Mouse (Mus musculus): ENCODE results near the gene Zan.
"Not testable (repeated sequence)": the region's sequence is repeated elsewhere in the genome, so short reads cannot be mapped to it uniquely, and the experiment has no call there.

Zan gene

GRCm38 (mm10) chr5:137501709-137502666 is 25.1 kb upstream of the Zan start, which contains the start of gene Pop7:
Gene Pop7, minus strand, starts transcription at chr5:137502518.
- peak; percentile 100 for DNase-seq (ENCODE audit: low spot score)

GRCm38 (mm10) chr5:137500186-137500585 is 23.3 kb upstream of the Zan start:
- no peak for DNase-seq (ENCODE audit: low spot score)

- DNase-seq (ENCODE audit: low spot score): no peak
These were observed 17.0 kb upstream of the Zan start for GRCm38 (mm10) chr5:137493831-137494230.

- peak; percentile 65 for DNase-seq (ENCODE audit: low spot score)
These were observed 14.7 kb upstream of the Zan start for GRCm38 (mm10) chr5:137491559-137491958.

GRCm38 (mm10) chr5:137487616-137488015 is 10.8 kb upstream of the Zan start:
- DNase-seq (ENCODE audit: low spot score): no peak

GRCm38 (mm10) chr5:137485851-137486155 is 8.9 kb upstream of the Zan start:
- DNase-seq (ENCODE audit: low spot score): no peak

GRCm38 (mm10) chr5:137485071-137485850 is 8.4 kb upstream of the Zan start:
- no peak for DNase-seq (ENCODE audit: low spot score)

GRCm38 (mm10) chr5:137481897-137482296 is 5.0 kb upstream of the Zan start:
- DNase-seq (ENCODE audit: low spot score): peak; percentile 75

- DNase-seq (ENCODE audit: low spot score): peak; percentile 89
These were observed 4.3 kb upstream of the Zan start for GRCm38 (mm10) chr5:137481138-137481537.

- no peak for DNase-seq (ENCODE audit: low spot score)
These were observed 2.5 kb downstream of the Zan start for GRCm38 (mm10) chr5:137474351-137474750.

- no peak for DNase-seq (ENCODE audit: low spot score)
These were observed 4.5 kb downstream of the Zan start for GRCm38 (mm10) chr5:137472252-137472904.

- no peak for DNase-seq (ENCODE audit: low spot score)
These were observed 9.9 kb downstream of the Zan start for GRCm38 (mm10) chr5:137466946-137467345.

- no peak for DNase-seq (ENCODE audit: low spot score)
These were observed 11.8 kb downstream of the Zan start for GRCm38 (mm10) chr5:137465049-137465448.

- DNase-seq (ENCODE audit: low spot score): no peak
These were observed 20.8 kb downstream of the Zan start for GRCm38 (mm10) chr5:137455866-137456591.

GRCm38 (mm10) chr5:137455206-137455605 is 21.7 kb downstream of the Zan start:
- DNase-seq (ENCODE audit: low spot score): no peak

GRCm38 (mm10) chr5:137445536-137445935 is 31.3 kb downstream of the Zan start:
- DNase-seq (ENCODE audit: low spot score): no peak

GRCm38 (mm10) chr5:137440216-137440855 is 36.5 kb downstream of the Zan start:
- no peak for DNase-seq (ENCODE audit: low spot score)

GRCm38 (mm10) chr5:137433889-137434288 is 43.0 kb downstream of the Zan start:
- no peak for DNase-seq (ENCODE audit: low spot score)

- not testable (repeated sequence) for DNase-seq (ENCODE audit: low spot score)
These were observed 46.5 kb downstream of the Zan start for GRCm38 (mm10) chr5:137430402-137430801.

GRCm38 (mm10) chr5:137425648-137426047 is 51.2 kb downstream of the Zan start:
- no peak for DNase-seq (ENCODE audit: low spot score)

- DNase-seq (ENCODE audit: low spot score): no peak
These were observed 57.0 kb downstream of the Zan start for GRCm38 (mm10) chr5:137419841-137420240.

Measured in testis, postnatal 10 days (tissue).